Mouse (Mus musculus): ENCODE measurements around the gene Cabp4. TPM values are rescaled to one million over a fixed set of nuclear protein-coding genes. Genes with fewer than 3 reads are reported as not detected.
"Not testable (repeated sequence)": the region's sequence is repeated elsewhere in the genome, so short reads cannot be mapped to it uniquely, and the experiment has no call there.

The Cabp4 gene
- total RNA-seq, 2 experiments from 2014 or later = not detected

DNA sequence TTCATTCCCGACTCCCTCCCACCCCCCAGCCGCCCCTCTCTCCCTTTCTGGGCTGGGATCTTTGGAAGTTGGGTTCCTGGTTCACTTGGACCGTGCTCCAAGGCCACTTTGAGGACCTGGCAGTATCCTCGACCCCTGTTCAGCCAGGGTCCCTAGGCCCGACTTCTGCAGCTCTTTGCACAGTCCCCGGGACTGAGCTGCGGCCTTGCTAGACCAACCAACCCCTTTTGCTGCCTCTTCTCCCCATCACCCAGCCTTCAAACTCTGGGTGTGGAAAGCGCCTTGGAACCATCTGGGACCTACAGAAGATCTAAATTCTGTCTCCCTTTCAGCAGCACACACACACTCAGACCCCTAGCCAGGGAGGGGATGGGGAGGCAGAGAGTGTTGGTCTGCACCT is 5.0 kb upstream of the Cabp4 start:
- DNase-seq = no peak
- intact Hi-C loops (cut with DNase I) = loop anchor here (2.0 kb wide), 1 partner anchor 14 kb away; the partner anchor contains the start of gene Rps6kb2

DNA sequence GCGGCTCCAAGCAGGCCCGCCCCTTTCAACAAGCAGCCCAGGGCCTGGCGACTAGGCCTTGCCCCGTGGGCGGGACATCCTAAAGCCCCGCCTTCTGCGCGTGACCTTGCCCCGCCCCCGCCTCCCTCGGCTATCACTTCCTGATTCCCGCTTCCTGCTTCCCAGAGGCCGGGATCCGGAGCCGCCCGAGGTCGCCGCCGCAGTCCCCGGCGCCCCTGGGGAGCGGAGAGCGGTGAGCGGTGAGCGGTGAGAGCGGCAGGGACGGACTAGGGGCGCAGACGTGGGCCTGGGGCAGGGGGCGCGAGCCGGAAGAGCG is 4.6 kb upstream of the Cabp4 start, which contains the start of gene Coro1b:
TSS of gene Coro1b (plus strand) at position 129 of the 316 bp plus-strand sequence.
- peak; percentile 99 for DNase-seq
- intact Hi-C loops (cut with DNase I) = loop anchor here (2.0 kb wide), 1 partner anchor 14 kb away; the partner anchor contains the start of gene Rps6kb2

DNA sequence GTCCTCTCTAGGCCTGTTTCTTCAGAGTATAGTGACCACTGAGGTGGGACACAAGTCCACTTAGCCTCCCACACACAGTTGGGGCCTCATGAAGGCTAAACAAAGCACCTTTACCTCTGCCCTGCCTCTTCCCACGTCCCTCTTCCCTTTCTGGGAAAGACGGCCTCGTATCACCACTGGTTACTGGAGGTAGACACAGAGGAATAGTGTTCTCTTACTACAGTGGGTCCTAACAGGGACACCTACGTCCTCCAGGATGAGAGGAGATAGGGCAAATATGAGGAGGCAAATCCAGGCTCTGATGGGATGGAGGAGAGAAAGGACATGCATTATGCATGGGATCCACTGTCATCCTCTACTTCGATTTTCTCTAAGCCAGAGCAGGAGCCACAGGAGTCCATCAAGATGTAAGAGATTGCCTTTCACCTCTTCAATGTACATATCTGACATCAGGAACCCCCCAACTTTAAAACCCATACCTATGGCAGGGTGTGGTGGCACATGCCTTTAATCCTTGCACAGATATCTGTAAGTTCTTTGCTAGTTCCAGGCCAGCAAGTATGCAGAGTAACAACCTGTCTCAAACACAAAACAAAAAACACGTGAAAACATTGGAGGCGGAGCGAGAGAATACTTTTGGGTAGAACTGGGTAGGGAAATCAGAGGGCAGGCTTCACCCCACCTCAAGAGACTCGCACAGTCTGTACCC is 4.1 kb upstream of the Cabp4 start:
- no peak for DNase-seq
- intact Hi-C loops (cut with DNase I) = loop anchor here (2.0 kb wide), 1 partner anchor 15 kb away; the partner anchor contains the start of gene Rps6kb2

DNA sequence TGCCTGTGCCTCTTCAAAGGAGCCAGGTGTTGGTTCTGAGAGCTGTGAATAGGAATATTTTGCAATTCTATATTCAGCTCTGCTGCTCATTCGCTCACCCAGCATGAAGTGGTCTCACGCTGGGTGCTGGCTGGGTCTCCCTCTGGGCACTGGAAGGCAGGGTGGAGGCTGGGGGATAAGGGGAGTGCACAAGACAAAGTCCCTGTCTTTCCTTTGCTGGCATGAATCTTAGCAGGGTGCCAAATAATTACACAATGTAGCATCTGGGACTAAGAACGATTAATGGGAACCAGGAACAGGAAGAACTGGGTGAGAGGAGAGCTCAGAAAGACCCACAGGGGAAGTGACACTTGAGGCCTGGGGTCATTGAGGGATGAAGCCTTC is 3.2 kb upstream of the Cabp4 start:
- no peak for DNase-seq

DNA sequence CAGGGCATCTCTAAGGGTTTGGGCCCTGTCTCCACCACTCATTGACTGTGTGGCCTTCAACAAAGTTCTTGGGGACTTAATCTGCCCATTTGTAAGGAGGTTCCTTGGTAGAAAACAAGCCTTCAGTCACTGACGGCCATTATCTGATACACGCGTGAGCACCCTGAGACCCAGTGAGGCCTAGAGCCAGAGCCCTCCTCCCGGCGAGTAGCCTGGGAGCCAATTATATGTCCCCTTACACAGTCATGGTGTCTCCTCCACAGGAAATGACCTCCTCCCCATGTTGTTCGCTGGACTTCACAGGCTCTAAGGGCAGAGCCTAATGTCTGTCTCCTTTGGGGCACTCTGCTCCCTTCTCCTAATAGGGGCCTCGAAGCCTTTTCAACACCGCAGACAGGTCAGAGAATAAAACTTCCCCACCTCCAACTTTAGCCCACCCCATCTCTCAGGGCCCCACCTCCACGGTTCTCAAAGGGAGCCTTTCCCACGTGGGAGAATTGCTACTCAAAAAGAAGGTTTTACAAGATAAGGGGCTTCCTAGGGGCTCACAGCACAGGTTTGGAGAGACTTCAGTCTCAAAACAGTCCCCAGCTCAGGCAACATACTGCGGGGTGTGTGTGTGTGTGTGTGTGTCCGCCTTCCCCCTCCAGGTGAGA is 2.7 kb upstream of the Cabp4 start:
- DNase-seq = no peak
- intact Hi-C loops (cut with DNase I) = no loop called here

More for the DNA sequence above, 3.2 kb upstream of the Cabp4 start:
- intact Hi-C loops (cut with DNase I) = no loop called here

DNA sequence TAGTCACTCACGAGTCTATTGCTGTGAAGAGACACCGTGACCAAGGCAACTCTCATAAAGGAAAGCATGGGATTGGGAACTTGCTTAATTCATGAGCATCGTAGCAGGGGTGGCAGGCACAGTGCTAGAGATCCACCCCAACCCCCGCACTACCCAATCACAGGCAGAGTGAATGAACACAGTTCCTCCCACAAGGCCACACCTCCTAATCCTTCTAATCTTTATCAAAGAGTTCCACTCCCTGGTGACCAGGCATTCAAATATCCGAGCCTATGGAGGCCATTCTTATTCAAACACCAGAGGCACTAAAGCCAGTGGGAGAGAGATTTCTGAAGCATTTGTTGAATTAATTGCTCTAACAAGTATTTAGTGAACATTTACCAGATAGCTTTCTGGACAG is 2.1 kb upstream of the Cabp4 start:
- DNase-seq = no peak
- intact Hi-C loops (cut with DNase I) = no loop called here

DNA sequence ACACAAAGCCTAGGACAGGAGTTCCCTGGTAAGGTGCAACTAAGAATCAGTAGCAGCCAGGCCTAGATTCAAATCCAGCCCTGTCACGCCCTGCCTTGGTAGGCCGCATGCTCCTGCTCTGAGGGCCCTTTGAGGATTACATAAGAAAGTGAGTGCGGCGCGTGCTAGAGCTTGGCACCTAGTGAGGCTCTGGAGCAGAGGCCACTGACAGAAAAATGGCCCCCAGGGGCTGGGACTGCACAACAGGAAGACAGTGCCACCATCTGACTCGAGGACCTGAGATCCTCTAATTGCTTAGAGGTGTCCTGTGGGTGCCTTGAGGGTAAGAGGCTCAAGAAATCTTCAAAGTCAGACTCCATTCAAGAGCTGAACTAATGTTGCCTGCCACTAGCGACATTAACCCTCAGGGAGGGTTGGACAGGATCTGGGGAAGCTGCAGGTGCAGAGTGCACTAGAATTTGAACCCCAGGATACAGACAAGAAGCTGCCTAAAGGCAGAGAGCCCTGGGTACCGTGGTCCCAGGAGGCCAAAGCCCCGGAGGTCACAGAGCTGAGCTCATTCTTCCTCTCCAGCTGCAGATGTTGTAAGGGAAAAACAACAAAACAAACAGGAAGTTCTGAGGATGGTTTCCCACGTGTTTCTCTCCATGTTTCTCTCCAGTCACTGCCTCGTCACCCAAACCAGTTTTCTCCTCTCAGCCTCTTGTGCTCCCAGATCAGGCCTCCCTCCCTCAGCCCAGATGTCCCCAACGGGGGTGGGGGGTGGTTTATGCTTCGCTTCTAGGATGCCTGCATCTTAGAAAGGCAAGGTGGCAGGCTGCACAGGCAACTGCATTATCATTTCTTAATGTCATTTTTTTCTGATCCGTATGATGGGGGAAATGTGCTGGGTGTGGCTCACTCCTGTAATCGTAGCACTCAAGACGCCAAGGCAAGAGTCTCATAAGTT is 991 bp upstream of the Cabp4 start:
- peak in 1 of 2 experiments; percentile 51 for DNase-seq
- intact Hi-C loops (cut with DNase I) = no loop called here

DNA sequence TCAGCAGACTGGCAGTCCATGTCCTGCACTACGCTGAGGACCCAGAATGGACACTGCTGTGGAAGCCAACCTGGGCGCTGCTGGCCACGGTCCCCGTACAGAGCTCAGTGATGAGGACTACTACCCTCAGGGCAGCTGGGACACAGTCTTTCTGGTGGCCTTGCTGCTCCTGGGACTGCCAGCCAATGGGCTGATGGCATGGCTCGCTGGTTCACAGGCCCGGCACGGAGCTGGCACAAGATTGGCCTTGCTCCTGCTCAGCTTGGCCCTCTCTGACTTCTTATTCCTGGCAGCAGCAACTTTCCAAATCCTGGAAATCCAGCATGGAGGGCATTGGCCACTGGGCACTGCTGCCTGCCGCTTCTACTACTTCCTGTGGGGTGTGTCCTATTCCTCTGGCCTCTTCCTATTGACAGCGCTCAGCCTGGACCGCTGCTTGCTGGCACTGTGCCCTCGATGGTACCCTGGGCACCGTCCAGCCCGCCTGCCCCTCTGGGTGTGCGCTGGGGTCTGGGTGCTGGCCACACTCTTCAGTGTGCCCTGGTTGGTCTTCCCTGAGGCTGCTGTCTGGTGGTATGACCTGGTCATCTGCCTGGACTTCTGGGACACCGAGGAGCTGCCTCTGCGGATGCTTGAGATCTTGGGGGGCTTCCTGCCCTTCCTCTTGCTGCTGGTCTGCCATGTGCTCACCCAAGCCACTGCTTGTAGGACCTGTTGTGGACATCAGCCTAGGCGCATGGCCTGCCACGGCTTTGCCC is 1.2 kb downstream of the Cabp4 start:
- intact Hi-C loops (cut with DNase I) = no loop called here
- no peak for DNase-seq

DNA sequence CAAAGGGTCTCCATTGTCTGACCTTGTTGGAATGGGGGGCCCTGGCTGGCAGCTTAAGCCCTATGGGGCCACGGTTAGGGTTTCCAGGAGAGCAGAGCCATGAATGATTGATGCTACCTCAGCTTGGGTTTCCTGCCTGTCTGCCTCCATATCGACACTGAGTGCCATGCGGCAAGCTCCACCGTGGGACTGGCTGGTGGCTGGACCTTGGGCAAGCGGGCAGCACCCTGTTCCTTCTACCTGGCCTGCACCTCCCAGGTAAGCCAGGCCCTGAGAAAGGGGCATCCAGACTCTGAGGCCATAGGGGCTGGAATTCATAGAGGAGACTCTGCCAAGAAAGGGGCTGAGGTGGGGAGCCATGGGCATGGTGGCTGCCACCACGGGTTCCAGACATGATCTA is 3.7 kb downstream of the Cabp4 start:
- intact Hi-C loops (cut with DNase I) = no loop called here
- no peak for DNase-seq

DNA sequence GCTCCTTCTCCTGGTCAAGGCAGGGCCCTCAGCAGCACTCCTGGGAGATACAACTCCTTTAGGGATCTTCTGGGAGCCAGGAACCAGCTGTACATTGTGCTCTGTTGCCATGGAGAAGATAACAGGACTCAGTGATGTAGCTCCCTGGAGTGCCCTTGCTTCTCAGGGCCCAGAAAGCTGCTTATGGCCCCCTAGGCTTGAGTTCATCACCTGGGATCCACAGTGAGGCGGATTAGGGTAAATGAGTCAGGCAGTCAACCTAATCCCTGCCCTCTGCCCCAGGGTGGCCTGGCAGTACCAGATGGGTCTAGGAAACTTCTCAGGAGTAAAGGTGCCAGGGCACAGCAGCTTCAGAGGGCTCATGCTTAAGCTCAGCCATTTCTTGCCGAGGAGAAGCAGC is 4.4 kb downstream of the Cabp4 start, which contains the start of gene Gpr152:
TSS of gene Gpr152 (plus strand) at position 342 of the 400 bp plus-strand sequence.
- intact Hi-C loops (cut with DNase I) = no loop called here
- DNase-seq = no peak

DNA sequence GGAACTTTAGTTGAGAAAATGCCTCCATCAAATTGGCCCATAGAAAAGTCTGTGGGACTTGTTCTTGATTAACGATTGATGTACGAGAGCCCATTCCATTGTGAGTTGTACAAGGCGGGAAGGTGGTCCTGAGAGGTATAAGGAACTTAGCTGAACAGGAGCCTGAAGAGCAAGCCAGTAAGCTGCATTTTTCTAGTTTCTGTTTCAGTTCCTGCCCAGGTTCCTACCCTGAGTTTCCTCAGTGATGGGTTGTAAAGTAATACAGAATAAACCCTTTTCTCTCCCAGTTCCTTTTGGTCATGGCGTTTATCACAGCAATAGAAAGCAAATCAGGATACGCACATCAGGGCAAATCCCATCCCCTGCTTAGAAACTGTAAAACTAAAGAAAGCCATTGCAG is 5.9 kb downstream of the Cabp4 start:
- no peak for DNase-seq
- intact Hi-C loops (cut with DNase I) = no loop called here

DNA sequence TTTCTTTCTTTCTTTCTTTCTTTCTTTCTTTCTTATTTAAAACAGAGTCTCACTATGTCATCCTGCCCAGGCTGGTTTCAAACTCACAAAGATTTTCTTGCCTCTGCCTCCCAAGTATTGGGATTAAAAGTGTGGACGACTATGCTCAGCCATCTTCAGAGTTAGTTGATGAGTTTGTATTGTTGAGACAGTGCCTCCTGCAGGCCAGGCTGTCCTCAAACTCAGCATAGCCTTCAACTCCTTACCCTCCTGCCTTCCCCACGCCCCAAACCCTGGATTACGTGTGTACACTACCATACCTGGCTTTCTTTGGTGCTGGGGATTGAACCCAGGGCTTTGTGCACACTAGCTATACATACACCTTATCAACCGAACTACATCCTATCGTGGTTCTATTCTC is 7.4 kb downstream of the Cabp4 start:
- DNase-seq = no peak
- intact Hi-C loops (cut with DNase I) = no loop called here

DNA sequence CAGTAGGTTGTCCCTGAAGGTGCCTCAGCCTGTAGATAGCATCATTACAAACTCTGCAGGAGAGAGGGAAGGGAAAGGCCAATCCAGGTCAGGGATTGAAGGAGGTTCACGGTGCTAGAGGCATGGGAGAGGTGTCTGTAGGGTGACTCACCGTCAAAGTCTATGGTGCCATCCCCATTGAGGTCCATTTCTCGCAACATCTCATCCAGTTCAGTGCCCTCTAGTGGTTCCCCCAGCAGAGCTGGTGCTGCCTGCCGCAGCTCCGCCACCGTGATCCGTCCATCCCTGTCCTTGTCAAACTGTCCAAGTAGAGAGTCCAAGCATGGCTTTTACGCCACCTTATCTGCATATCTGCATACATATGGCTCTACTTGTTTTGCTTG is 7.9 kb downstream of the Cabp4 start:
- DNase-seq; intact Hi-C loops (cut with DNase I): not testable (repeated sequence)

DNA sequence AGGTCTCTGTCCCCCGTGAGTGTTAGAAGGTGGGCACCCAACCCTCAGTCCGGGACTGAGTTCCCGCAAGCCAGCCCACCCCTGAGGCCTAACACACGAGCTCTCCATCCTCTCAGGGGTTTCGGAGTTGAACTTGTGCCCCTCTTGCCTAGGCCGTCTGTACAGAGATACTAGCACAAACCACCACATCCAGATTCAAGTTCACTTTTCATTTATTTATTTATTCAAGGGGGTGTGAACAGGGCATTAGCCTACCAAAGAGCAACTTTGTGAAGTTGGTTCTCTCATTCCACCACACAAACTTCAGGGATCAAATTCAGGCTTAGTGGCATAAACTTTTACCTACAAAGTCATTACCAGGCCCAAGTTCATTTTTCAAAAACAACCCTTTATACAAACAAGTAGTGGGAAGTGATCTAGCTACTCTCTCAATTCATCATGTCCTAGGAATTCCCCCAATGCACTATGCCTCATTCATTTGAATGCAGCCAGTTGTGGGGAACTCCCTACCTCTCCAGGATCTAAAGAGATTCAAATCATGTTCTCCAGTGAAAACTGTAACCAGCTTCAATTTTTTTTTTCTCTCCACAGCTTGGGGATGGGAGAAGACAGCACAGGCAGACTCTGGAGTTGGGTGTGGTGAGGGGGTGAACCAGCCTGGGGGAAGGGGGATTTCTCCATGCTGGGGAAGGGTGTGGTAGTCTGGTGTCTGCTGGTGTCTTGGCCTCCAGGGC is 8.4 kb downstream of the Cabp4 start:
- DNase-seq; intact Hi-C loops (cut with DNase I): not testable (repeated sequence)

DNA sequence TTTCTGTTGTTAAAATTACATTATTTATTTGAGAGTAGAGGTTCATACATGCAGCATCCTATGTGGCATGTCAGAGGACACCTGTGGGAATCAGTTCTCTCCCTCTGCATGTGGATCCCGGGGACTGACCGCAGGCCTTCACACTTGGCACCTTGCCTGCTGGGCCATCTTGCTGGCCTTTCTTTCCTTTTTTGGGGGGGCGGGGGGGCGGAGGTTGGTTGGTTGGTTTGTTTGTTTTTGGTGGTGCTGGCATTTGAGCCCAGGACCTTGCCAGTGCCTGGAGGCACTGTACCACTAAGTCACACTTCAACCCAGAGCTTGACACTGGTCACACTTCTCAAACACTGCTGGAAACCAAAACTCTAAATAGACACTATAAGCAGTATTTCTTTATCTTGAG is 9.5 kb downstream of the Cabp4 start:
- intact Hi-C loops (cut with DNase I) = no loop called here
- DNase-seq = no peak

DNA sequence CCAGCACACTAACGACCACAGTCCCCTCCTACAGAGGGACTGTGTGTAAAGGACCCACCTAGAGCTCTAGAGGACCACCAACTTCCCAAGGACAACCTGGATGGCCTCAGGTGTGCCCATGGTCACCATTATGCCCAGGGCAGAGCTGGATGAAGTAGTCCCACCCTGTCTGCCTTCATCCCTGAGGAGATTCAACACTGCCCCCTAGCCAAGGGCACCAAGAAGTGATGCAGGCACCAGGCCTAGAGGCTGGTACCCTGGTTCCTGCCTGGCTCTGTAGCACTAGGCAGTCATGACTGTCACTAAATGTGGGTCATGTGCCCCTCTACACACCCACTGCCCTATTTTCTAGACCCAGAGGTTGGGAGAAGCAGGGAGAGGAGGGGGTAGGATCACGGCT is 12.1 kb downstream of the Cabp4 start:
- intact Hi-C loops (cut with DNase I) = no loop called here
- DNase-seq = no peak

DNA sequence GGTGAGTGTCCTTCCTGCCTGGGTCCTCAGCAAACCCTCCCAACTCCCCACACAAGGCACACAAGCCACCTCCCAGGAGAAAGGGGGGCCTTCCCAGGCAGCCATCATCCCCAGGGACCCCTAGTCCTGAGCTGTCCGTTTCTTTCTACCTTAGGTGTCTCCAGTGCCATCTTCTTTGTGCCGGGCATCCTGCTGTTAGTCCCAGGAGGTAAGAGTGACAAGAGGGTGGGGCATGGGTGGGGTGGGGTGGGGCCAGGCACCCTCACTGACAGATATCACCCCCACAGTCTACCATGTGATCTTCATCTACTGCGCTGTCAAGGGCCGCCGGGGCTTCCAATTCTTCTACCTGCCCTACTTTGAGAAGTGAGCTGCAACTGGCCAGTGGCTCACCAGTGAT is 12.8 kb downstream of the Cabp4 start:
- intact Hi-C loops (cut with DNase I) = no loop called here
- no peak for DNase-seq

DNA sequence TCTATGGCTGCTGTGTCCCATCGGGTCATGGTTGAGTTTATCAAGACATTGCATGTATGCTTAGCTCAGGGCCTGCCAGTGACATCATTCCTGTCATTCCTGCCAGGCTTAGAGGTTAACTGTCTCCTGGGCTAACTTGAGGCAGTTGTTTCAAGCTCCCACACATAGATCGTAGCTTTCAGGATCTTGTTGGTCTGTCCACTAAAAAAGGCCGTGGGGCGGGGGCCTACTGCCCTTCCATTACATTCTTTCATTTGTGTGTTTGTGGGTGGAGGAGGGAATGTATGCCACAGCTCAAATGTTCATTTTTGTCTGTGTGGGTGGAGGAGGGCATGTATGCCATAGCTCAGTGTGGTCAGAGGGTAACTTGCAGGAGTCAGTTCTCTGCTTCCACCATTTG is 13.7 kb downstream of the Cabp4 start:
- DNase-seq = no peak
- intact Hi-C loops (cut with DNase I) = no loop called here

DNA sequence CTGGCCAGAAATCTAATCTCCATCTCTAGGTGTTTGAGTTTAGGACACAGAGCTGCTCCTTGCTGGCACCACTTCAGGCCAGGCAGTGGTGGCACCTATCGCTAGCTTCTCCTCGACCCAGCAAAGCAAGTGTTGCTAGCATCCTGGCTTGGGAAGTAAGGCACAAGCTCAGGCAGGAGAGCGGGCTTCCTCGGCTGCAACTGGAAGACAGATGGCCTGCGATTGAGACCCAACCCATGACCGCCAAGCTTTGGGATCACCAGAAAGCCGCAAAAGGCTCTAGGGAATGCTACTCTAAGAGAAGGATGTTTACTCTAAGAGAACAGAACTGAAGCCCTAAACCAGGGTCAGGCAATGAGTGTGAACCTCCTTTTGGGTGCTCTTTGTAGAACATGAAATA is 14.4 kb downstream of the Cabp4 start:
- intact Hi-C loops (cut with DNase I) = loop anchor here (5.0 kb wide), 1 partner anchor 68 kb away; no protein-coding TSS in a partner anchor
- DNase-seq = no peak

Measured in heart, postnatal 14 days (tissue).